Mouse (Mus musculus) heart, adult 2 months (tissue): ENCODE measurements around the gene Mdfi. TPM values are rescaled to one million over a fixed set of nuclear protein-coding genes. Genes with fewer than 3 reads are reported as not detected.

ENCODE experiments used
- DNase-seq, 2 experiments: peaks; one replicate each; pipeline ENCODE4 v3.0.0; 2021
- H3K27ac ChIP-seq: fragments of 200-600 bp; 2 replicates; pipeline ENCODE4 v1.8.1; 2022
- H3K27me3 ChIP-seq: fragments of 200-500 bp; 2 replicates; pipeline ENCODE4 v1.6.1; 2012; ENCODE audit warnings: mild to moderate bottlenecking, low read length, inconsistent platforms, mixed read lengths; ENCODE audit not compliant: control insufficient read depth, insufficient read depth
- H3K36me3 ChIP-seq: fragments of 200-500 bp; 2 replicates; pipeline ENCODE4 v1.6.1; 2012; ENCODE audit warnings: low read length, inconsistent platforms; ENCODE audit not compliant: control insufficient read depth, insufficient read depth
- H3K4me1 ChIP-seq: fragments of 200-500 bp; 2 replicates; pipeline ENCODE4 v1.6.1; 2011; ENCODE audit warnings: low read length; ENCODE audit not compliant: control insufficient read depth, insufficient read depth
- H3K4me3 ChIP-seq: fragments of 200-600 bp; 2 replicates; pipeline ENCODE4 v1.8.1; 2022
- H3K79me2 ChIP-seq: fragments of 200-500 bp; replicated peaks from 2 replicates; pipeline ENCODE4 v1.6.1; 2012; ENCODE audit warnings: mild to moderate bottlenecking, inconsistent platforms, low read length, moderate library complexity, mixed read lengths; ENCODE audit not compliant: control insufficient read depth, insufficient read depth
- H3K9ac ChIP-seq: fragments of 200-500 bp; 2 replicates; pipeline ENCODE4 v1.6.1; 2012; ENCODE audit warnings: low read depth, mild to moderate bottlenecking, control low read depth, inconsistent platforms, low read length, mixed read lengths
- CTCF ChIP-seq: fragments of 200-600 bp; IDR thresholded peaks from 2 replicates; pipeline ENCODE4 v1.8.1; 2022; ENCODE audit warnings: antibody characterized with exemption, mild to moderate bottlenecking, moderate library complexity
- EP300 ChIP-seq: fragments of 200-500 bp; IDR thresholded peaks from 2 replicates; pipeline ENCODE4 v1.6.1; 2011; ENCODE audit warnings: low read depth, low read length, control low read depth; ENCODE audit not compliant: insufficient read depth
- POLR2A ChIP-seq: fragments of 200-500 bp; IDR thresholded peaks from 2 replicates; pipeline ENCODE4 v1.6.1; 2011; ENCODE audit warnings: mild to moderate bottlenecking, low read depth, low read length, control low read depth; ENCODE audit not compliant: insufficient read depth
- WGBS: fragments of 180-500 bp; shearing (Covaris S2); methylation state at CpG from one replicate; pipeline ENCODE4 v1.1.7; 2018; 5-methylcytosine and 5-hydroxymethylcytosine counted together
- intact Hi-C: fragments of 180-260 bp; cut with DNase I; formaldehyde crosslinking; loops from one replicate; pipeline ENCODE4 v1.15.1; 2025
- polyA plus RNA-seq: library from polyadenylated mRNA; depleted of rRNA; stranded (reverse); fragments of >200 nt; gene quantifications from 2 replicates; pipeline ENCODE4 v1.2.3, GENCODE M21; 2012; rRNA removed
- total RNA-seq, 2 experiments: library from RNA; stranded (reverse); gene quantifications; 2 replicates each; pipeline ENCODE4 v1.2.3; 2021

Mdfi gene
- total and polyA plus RNA-seq, 3 experiments, result 1.8 to 11.1 (median 2.0) TPM

- intact Hi-C loops, result no loop called here
- Histone ChIP-seq H3K9ac (no peak overlapping the region), H3K4me1 (peaks cover 32% of the 10 kb centered on the region), H3K4me3 (no peak overlapping the region), H3K27ac (no peak overlapping the region; the same call in 1 of the 2 replicates), H3K27me3 (no peaks in the 10 kb centered on the region), H3K36me3 (no peaks in the 10 kb centered on the region), H3K79me2 (peaks cover 4% of the 10 kb centered on the region)
- no peak for DNase-seq
- WGBS, result 77% methylated on average over 2 of the region's 2 CpGs
- TF ChIP-seq POLR2A, result no peak
Observed at GRCm38 (mm10) chr17:47767081-47767455, 67.4 kb downstream of the Mdfi start.

GRCm38 (mm10) chr17:47766407-47767043 is 68.0 kb downstream of the Mdfi start:
- no peak for TF ChIP-seq EP300
- no peak for TF ChIP-seq CTCF
- no peak for TF ChIP-seq POLR2A
- no peak overlapping the region for H3K9ac ChIP-seq
- H3K27me3 ChIP-seq, result no peaks in the 10 kb centered on the region
- H3K27ac ChIP-seq, result peak overlapping the region; percentile 17; the same call in 1 of the 2 replicates
- no peak for DNase-seq
- H3K36me3 ChIP-seq, result no peaks in the 10 kb centered on the region
- H3K4me3 ChIP-seq, result no peak overlapping the region
- intact Hi-C loops, result no loop called here
- peaks cover 4% of the 10 kb centered on the region for H3K79me2 ChIP-seq
- WGBS, result 84% methylated on average over 6 of the region's 6 CpGs
- H3K4me1 ChIP-seq, result peaks cover 34% of the 10 kb centered on the region

DNA sequence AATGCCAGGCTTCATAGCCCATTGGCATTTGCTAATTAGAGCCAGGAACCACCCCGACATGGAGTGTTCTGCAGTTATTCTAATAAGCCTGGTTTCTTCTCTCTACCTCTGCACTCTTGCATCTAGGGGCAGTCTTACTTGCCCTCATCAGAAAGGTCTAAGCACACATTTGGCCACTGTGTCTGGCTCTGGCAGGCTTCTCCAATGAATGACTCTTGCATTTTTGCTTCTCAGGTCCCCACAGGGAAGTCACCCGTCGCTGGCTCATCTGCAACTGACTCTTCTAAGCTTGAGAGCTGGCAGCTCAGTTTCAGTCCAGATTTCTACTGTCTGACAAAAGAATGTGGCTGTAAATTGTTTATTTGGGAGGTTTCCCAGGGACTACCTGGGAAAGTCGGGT is 68.5 kb downstream of the Mdfi start:
- Histone ChIP-seq H3K27ac (peak overlapping the region; percentile 17; the same call in 1 of the 2 replicates), H3K9ac (no peak overlapping the region), H3K4me3 (no peak overlapping the region), H3K27me3 (no peaks in the 10 kb centered on the region), H3K4me1 (peaks cover 34% of the 10 kb centered on the region), H3K36me3 (no peaks in the 10 kb centered on the region), H3K79me2 (peaks cover 4% of the 10 kb centered on the region)
- DNase-seq, result no peak
- TF ChIP-seq EP300, result no peak
- no peak for TF ChIP-seq POLR2A
- no peak for TF ChIP-seq CTCF
- intact Hi-C loops, result no loop called here
- 65% methylated on average over 4 of the region's 4 CpGs for WGBS

Other genes starting within 250 kb of the Mdfi start
- 10 to 100 TPM; 15.7 to 15.9 TPM for gene Bysl, start 223.2 kb downstream of the Mdfi start, total RNA-seq
- 13.2 and 15.6 TPM in 2 replicates for gene Bysl, start 223.2 kb downstream of the Mdfi start, polyA plus RNA-seq
- gene Med20, start 223.1 kb downstream of the Mdfi start, total RNA-seq, result 10 to 100 TPM; 13.5 to 15.0 TPM
- gene Med20, start 223.1 kb downstream of the Mdfi start, polyA plus RNA-seq, result 17.4 and 25.1 TPM in 2 replicates
- 1 to 10 TPM; 2.8 TPM for gene Gm20517, start 223.1 kb downstream of the Mdfi start, total RNA-seq
- 0.27 and 1.5 TPM in 2 replicates for gene Gm20517, start 223.1 kb downstream of the Mdfi start, polyA plus RNA-seq
- gene Usp49, start 204.0 kb downstream of the Mdfi start, total RNA-seq, result 1 to 10 TPM; 3.4 to 3.6 TPM
- 2.9 and 3.6 TPM in 2 replicates for gene Usp49, start 204.0 kb downstream of the Mdfi start, polyA plus RNA-seq
- 100 to 1,000 TPM; 113 to 125 TPM for gene Tomm6, start 146.3 kb downstream of the Mdfi start, total RNA-seq
- gene Tomm6, start 146.3 kb downstream of the Mdfi start, polyA plus RNA-seq, result 53.9 and 68.1 TPM in 2 replicates
- 1 to 10 TPM; 4.8 to 5.2 TPM for gene Frs3, start 145.7 kb downstream of the Mdfi start, total RNA-seq
- gene Frs3, start 145.7 kb downstream of the Mdfi start, polyA plus RNA-seq, result 10.8 and 11.7 TPM in 2 replicates
- gene Gm21981, start 140.2 kb downstream of the Mdfi start, total RNA-seq, result under 1 TPM; 0.78 to 0.89 TPM
- 0.73 and 1.2 TPM in 2 replicates for gene Gm21981, start 140.2 kb downstream of the Mdfi start, polyA plus RNA-seq
- gene Prickle4, start 140.0 kb downstream of the Mdfi start, total RNA-seq, result 1 to 10 TPM; 3.7 to 3.9 TPM
- gene Prickle4, start 140.0 kb downstream of the Mdfi start, polyA plus RNA-seq, result 4.0 and 8.3 TPM in 2 replicates
- gene Pgc, start 107.8 kb downstream of the Mdfi start, total RNA-seq, result not detected
- gene Pgc, start 107.8 kb downstream of the Mdfi start, polyA plus RNA-seq, result 0.59 TPM in 2 replicates
- gene Tfeb, start 97.7 kb downstream of the Mdfi start, total RNA-seq, result 10 to 100 TPM; 36.8 to 42.7 TPM
- gene Tfeb, start 97.7 kb downstream of the Mdfi start, polyA plus RNA-seq, result 33.5 and 35.1 TPM in 2 replicates
- gene Foxp4, start 90.0 kb upstream of the Mdfi start, total RNA-seq, result 10 to 100 TPM; 10.0 to 11.7 TPM
- 10.2 and 13.7 TPM in 2 replicates for gene Foxp4, start 90.0 kb upstream of the Mdfi start, polyA plus RNA-seq
- gene 1700122O11Rik, start 203.6 kb upstream of the Mdfi start, total RNA-seq, result not detected
- not detected in 2 replicates for gene 1700122O11Rik, start 203.6 kb upstream of the Mdfi start, polyA plus RNA-seq